Mouse (Mus musculus): ENCODE data around the gene Phf1.

GRCm38 (mm10) chr17:26936453-26936852 lies 3.6 kb downstream of the Phf1 start:
- no peak for TF ChIP-seq EP300 (IDR thresholded peaks at IDR 0.05; ENCODE audit: low read depth)
- no peak for TF ChIP-seq CTCF (IDR thresholded peaks at IDR 0.05; ENCODE audit: low read depth)

Measured in liver, postnatal 0 days (tissue).